Mouse (Mus musculus) hindbrain, embryonic 16.5 days (tissue): Measurements from ENCODE around the gene Sez6l. TPM values are rescaled to one million over a fixed set of nuclear protein-coding genes. Genes with fewer than 3 reads are reported as not detected.
A peak's percentile ranks its signal among the peaks of the same experiment; 100 is the strongest.

ENCODE experiments used
- ATAC-seq: fragments of 200-750 bp; cut with Nextera tagmentation; 2 replicates; pipeline ENCODE4 v1.8.0; 2017; ENCODE audit warnings: moderate TSS enrichment, moderate library complexity
- H3K27ac ChIP-seq: fragments of 300-500 bp; sonication (generic); 2 replicates; pipeline ENCODE4 v1.5.1; 2014; ENCODE audit warnings: low read depth, mild to moderate bottlenecking, control low read depth, low read length, moderate library complexity
- H3K27me3 ChIP-seq: fragments of 300-500 bp; sonication (generic); replicated peaks from 2 replicates; pipeline ENCODE4 v1.6.1; 2014; ENCODE audit warnings: low read length; ENCODE audit not compliant: control insufficient read depth, insufficient read depth
- H3K36me3 ChIP-seq: fragments of 300-500 bp; sonication (generic); 2 replicates; pipeline ENCODE4 v1.6.1; 2014; ENCODE audit warnings: mild to moderate bottlenecking, low read length, moderate library complexity, mixed read lengths; ENCODE audit not compliant: control insufficient read depth, insufficient read depth
- H3K4me1 ChIP-seq: fragments of 300-500 bp; sonication (generic); 2 replicates; pipeline ENCODE4 v1.6.1; 2014; ENCODE audit warnings: low read depth, low read length; ENCODE audit not compliant: control insufficient read depth, insufficient read depth
- H3K4me2 ChIP-seq: fragments of 300-500 bp; sonication (generic); 2 replicates; pipeline ENCODE4 v1.6.1; 2014; ENCODE audit warnings: mild to moderate bottlenecking, low read length, control low read depth, moderate library complexity
- H3K4me3 ChIP-seq: fragments of 300-500 bp; sonication (generic); 2 replicates; pipeline ENCODE4 v1.5.1; 2014; ENCODE audit warnings: mild to moderate bottlenecking, low read length, control low read depth, moderate library complexity
- H3K9ac ChIP-seq: fragments of 300-500 bp; sonication (generic); 2 replicates; pipeline ENCODE4 v1.6.1; 2014; ENCODE audit warnings: low read depth, mild to moderate bottlenecking, control low read depth, low read length, moderate library complexity
- H3K9me3 ChIP-seq: fragments of 300-500 bp; sonication (generic); 2 replicates; pipeline ENCODE4 v1.6.1; 2014; ENCODE audit warnings: mild to moderate bottlenecking, low read length, moderate library complexity; ENCODE audit not compliant: control insufficient read depth
- WGBS: fragments of 180-500 bp; shearing (Covaris S2); extraction: QIAGEN DNeasy Blood & Tissue Kit; methylation state at CpG from one replicate; pipeline ENCODE4 v1.1.7; 2014; 5-methylcytosine and 5-hydroxymethylcytosine counted together
- polyA plus RNA-seq: library from polyadenylated mRNA; unstranded; fragments of >200 nt; fragmentation: Nextera tagmentation; extraction: Ambion mirVana; gene quantifications from 2 replicates; pipeline ENCODE4 v1.2.1, GENCODE M21; 2015

The Sez6l gene
- polyA plus RNA-seq, 1 experiment from 2014 or later, result 42.8 TPM

- Histone ChIP-seq H3K4me1 (peaks cover 44% of the 10 kb centered on the region), H3K9ac (no peak overlapping the region), H3K9me3 (no peaks in the 10 kb centered on the region), H3K27me3 (no peaks in the 10 kb centered on the region), H3K4me3 (no peak overlapping the region), H3K4me2 (no peak overlapping the region), H3K27ac (no peak overlapping the region), H3K36me3 (no peaks in the 10 kb centered on the region)
- no peak for ATAC-seq
- WGBS, result 83% methylated on average over 15 of the region's 15 CpGs
Measured at GRCm38 (mm10) chr5:112552786-112553185, 24.2 kb downstream of the Sez6l start.

GRCm38 (mm10) chr5:112551975-112552728 lies 24.8 kb downstream of the Sez6l start:
- WGBS, result 20% methylated on average over 17 of the region's 17 CpGs
- Histone ChIP-seq H3K27me3 (no peaks in the 10 kb centered on the region), H3K4me1 (peaks cover 44% of the 10 kb centered on the region), H3K36me3 (no peaks in the 10 kb centered on the region), H3K27ac (peak overlapping the region; percentile 78), H3K9ac (peak overlapping the region; percentile 36; the same call in 1 of the 2 replicates), H3K4me3 (no peak overlapping the region), H3K4me2 (peak overlapping the region; percentile 41), H3K9me3 (no peaks in the 10 kb centered on the region)
- ATAC-seq, result peak; percentile 78

- no peaks in the 10 kb centered on the region for H3K36me3 ChIP-seq
- H3K9me3 ChIP-seq, result no peaks in the 10 kb centered on the region
- WGBS, result 22% methylated on average over 12 of the region's 12 CpGs
- peaks cover 48% of the 10 kb centered on the region for H3K4me1 ChIP-seq
- H3K4me3 ChIP-seq, result no peak overlapping the region
- peak overlapping the region; percentile 20; the same call in 1 of the 2 replicates for H3K9ac ChIP-seq
- peak overlapping the region; percentile 72 for H3K27ac ChIP-seq
- H3K27me3 ChIP-seq, result no peaks in the 10 kb centered on the region
- peak; percentile 46; the same call in 1 of the 2 replicates for ATAC-seq
- peak overlapping the region; percentile 10 for H3K4me2 ChIP-seq
Measured at GRCm38 (mm10) chr5:112548846-112549620, 28.0 kb downstream of the Sez6l start.

GRCm38 (mm10) chr5:112546771-112547170 lies 30.2 kb downstream of the Sez6l start:
- Histone ChIP-seq H3K36me3 (no peaks in the 10 kb centered on the region), H3K9ac (no peak overlapping the region), H3K4me3 (no peak overlapping the region), H3K4me1 (peaks cover 46% of the 10 kb centered on the region), H3K27ac (no peak overlapping the region), H3K27me3 (no peaks in the 10 kb centered on the region), H3K4me2 (no peak overlapping the region), H3K9me3 (no peaks in the 10 kb centered on the region)
- no peak for ATAC-seq
- WGBS, result 53% methylated on average over 6 of the region's 6 CpGs

GRCm38 (mm10) chr5:112538295-112538694 lies 38.7 kb downstream of the Sez6l start:
- H3K27me3 ChIP-seq, result no peaks in the 10 kb centered on the region
- no peak for ATAC-seq
- no peak overlapping the region for H3K4me2 ChIP-seq
- peaks cover 10% of the 10 kb centered on the region for H3K4me1 ChIP-seq
- H3K4me3 ChIP-seq, result no peak overlapping the region
- H3K27ac ChIP-seq, result no peak overlapping the region
- H3K9ac ChIP-seq, result no peak overlapping the region
- WGBS, result 64% methylated on average over 3 of the region's 3 CpGs
- H3K36me3 ChIP-seq, result no peaks in the 10 kb centered on the region
- H3K9me3 ChIP-seq, result no peaks in the 10 kb centered on the region

GRCm38 (mm10) chr5:112535868-112536267 lies 41.1 kb downstream of the Sez6l start:
- no peak overlapping the region for H3K4me3 ChIP-seq
- H3K9ac ChIP-seq, result no peak overlapping the region
- H3K9me3 ChIP-seq, result no peaks in the 10 kb centered on the region
- no peak overlapping the region for H3K4me2 ChIP-seq
- WGBS, result 64% methylated on average over 12 of the region's 12 CpGs
- ATAC-seq, result no peak
- H3K36me3 ChIP-seq, result no peaks in the 10 kb centered on the region
- no peaks in the 10 kb centered on the region for H3K27me3 ChIP-seq
- peaks cover 9% of the 10 kb centered on the region for H3K4me1 ChIP-seq
- no peak overlapping the region for H3K27ac ChIP-seq

GRCm38 (mm10) chr5:112534146-112534545 lies 42.8 kb downstream of the Sez6l start:
- Histone ChIP-seq H3K9ac (no peak overlapping the region), H3K4me3 (no peak overlapping the region), H3K4me2 (no peak overlapping the region), H3K27me3 (no peaks in the 10 kb centered on the region), H3K4me1 (peaks cover 9% of the 10 kb centered on the region), H3K27ac (no peak overlapping the region), H3K9me3 (no peaks in the 10 kb centered on the region), H3K36me3 (no peaks in the 10 kb centered on the region)
- WGBS, result 42% methylated on average over 11 of the region's 11 CpGs
- ATAC-seq, result no peak

- WGBS, result 46% methylated on average over 16 of the region's 16 CpGs
- H3K27ac ChIP-seq, result peak overlapping the region; percentile 51; the same call in 1 of the 2 replicates
- no peaks in the 10 kb centered on the region for H3K36me3 ChIP-seq
- H3K27me3 ChIP-seq, result no peaks in the 10 kb centered on the region
- H3K9me3 ChIP-seq, result no peaks in the 10 kb centered on the region
- H3K4me2 ChIP-seq, result no peak overlapping the region
- H3K4me1 ChIP-seq, result peaks cover 14% of the 10 kb centered on the region
- no peak overlapping the region for H3K4me3 ChIP-seq
- H3K9ac ChIP-seq, result no peak overlapping the region
- no peak for ATAC-seq
Measured at GRCm38 (mm10) chr5:112533312-112534075, 43.5 kb downstream of the Sez6l start.
